Mouse (Mus musculus): Measurements from ENCODE around the gene Scoc.

GRCm38 (mm10) chr8:83397726-83398125 is 60.5 kb downstream of the Scoc start:
- TF ChIP-seq CTCF (IDR thresholded peaks at IDR 0.05; ENCODE audit: low read depth, low read length) (no peak), POLR2AphosphoS5 (IDR thresholded peaks at IDR 0.05; ENCODE audit: insufficient replicate concordance, low read depth, low read length) (no peak)

All from G1E (cell line).